Mouse (Mus musculus) limb, embryonic 10.5 days (tissue): ENCODE data around the gene Aif1. TPM values are rescaled to one million over a fixed set of nuclear protein-coding genes. Genes with fewer than 3 reads are reported as not detected.

ENCODE experiments used
- DNase-seq: peaks from one replicate; pipeline ENCODE4 v3.0.0-alpha.2; 2017; ENCODE audit warnings: low spot score
- H3K27ac ChIP-seq: fragments of 300-500 bp; sonication (generic); 2 replicates; pipeline ENCODE4 v1.5.1; 2016; ENCODE audit warnings: mild to moderate bottlenecking
- H3K27me3 ChIP-seq: fragments of 300-500 bp; sonication (generic); 2 replicates; pipeline ENCODE4 v1.6.1; 2016; ENCODE audit warnings: low read depth, mild to moderate bottlenecking; ENCODE audit not compliant: poor library complexity, severe bottlenecking
- H3K36me3 ChIP-seq: fragments of 300-500 bp; sonication (generic); 2 replicates; pipeline ENCODE4 v1.6.1; 2016; ENCODE audit warnings: mild to moderate bottlenecking, moderate library complexity
- H3K4me1 ChIP-seq: fragments of 300-500 bp; sonication (generic); 2 replicates; pipeline ENCODE4 v1.6.1; 2016
- H3K4me3 ChIP-seq: fragments of 300-500 bp; sonication (generic); 2 replicates; pipeline ENCODE4 v1.5.1; 2016; ENCODE audit warnings: mild to moderate bottlenecking, moderate library complexity
- H3K9me3 ChIP-seq: fragments of 300-500 bp; sonication (generic); replicated peaks from 2 replicates; pipeline ENCODE4 v1.6.1; 2016; ENCODE audit warnings: mild to moderate bottlenecking
- WGBS: fragments of 180-500 bp; shearing (Covaris S2); methylation state at CpG from one replicate; pipeline ENCODE4 v1.1.7; 2016; 5-methylcytosine and 5-hydroxymethylcytosine counted together
- polyA plus RNA-seq: library from polyadenylated mRNA; unstranded; fragments of >200 nt; fragmentation: Nextera tagmentation; extraction: Ambion mirVana; gene quantifications from 2 replicates; pipeline ENCODE4 v1.2.1, GENCODE M21; 2016

Aif1 gene
- polyA plus RNA-seq, 1 experiment from 2014 or later = 1.8 TPM

DNA sequence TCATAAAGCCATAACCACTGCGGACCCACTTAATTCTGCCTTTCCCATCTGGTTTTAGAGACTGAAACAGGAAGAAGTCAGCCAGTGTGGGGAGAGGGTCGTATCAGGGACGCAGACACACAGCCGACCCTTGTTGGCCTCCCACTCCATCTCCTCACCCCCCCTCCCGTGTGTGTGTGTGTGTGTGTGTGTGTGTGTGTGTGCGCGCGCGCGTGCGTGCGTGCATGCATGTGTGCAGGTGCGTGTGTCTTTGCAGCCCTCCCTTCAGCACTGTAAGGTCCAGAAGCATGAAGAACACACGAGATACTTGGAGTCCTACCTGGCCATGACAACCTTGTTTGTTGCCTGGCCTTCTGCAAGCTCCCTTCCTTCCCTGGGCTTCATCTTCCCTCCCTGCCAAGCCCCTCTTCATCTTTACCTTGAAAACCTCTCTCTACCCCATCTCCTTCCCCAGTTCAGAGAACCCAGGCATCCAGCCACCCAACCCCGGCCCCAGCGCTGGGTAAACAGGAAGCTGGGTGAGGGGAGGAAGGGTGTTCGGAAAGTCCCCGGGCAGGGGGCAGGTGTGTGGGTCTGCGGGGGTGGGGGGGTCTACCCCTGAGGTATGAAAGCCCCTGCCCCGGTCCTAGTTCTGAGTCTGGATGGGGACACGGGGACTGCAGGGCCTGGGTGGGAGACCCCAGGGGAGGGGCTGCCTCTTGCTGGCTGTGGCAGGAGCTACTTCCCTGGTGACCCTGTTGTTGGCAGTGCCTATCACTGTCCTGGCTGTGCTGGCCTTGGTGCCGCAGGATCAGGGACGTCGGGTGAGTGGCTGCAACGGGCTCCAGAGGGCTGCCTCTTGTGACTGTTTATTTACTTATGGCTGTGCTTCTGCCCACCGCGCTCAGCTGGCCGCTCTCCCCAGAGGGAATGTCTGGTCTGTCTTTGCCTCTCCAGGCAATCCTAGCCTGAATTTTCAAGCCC is 18.3 kb upstream of the Aif1 start, which contains the start of gene Ltb:
Ltb (plus strand) TSS at position 559 of the 963 bp plus-strand sequence.
- WGBS = 66% methylated on average over 28 of the region's 28 CpGs
- H3K4me1 ChIP-seq = peaks cover 39% of the 10 kb centered on the region
- no peaks in the 10 kb centered on the region for H3K9me3 ChIP-seq
- peaks cover 59% of the 10 kb centered on the region for H3K27me3 ChIP-seq
- H3K4me3 ChIP-seq = peak within 1 kb of the TSS; percentile 50
- H3K27ac ChIP-seq = peak within 1 kb of the TSS; percentile 34; the same call in 1 of the 2 replicates
- no peak for DNase-seq
- no peaks in the 10 kb centered on the region for H3K36me3 ChIP-seq

DNA sequence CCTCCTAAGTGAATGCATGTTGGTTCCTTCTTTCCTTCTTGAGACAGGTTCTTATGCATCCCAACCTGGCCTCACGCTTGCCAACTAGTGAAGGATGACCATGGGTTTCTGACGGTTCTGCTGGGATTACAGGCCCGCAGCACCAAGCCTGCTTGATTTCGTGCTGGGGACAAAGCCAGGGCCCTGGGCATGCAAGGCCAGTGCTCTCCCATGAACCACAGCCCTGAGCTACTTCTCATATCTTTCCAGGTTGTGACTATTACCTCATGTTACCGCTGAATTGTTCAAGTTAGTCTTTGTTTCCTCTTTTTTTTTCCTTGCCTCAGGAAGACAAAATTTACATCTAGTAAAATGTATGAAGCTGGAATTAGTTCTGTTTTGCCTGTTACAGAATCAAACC is 17.1 kb upstream of the Aif1 start:
- 90% methylated on average over 5 of the region's 5 CpGs for WGBS

DNA sequence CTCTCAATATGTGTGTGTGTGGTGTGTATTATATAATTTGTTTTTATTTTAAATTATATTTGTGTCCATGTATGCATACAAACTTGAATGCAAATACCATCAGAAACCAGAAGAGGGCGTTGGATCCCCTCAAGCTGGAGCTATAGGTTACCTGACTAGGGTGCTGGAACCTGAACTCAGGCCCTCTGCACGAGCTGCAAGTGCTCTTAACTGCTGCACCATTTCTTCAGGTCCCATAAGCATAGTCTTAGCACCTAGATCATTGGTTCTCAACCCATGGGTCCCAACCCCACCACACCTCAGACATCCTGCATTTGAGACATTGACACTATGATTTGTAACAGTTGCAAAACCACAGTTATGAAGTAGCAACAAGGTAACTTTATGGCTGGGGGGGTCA is 15.9 kb upstream of the Aif1 start:
- 77% methylated on average over 2 of the region's 2 CpGs for WGBS
- Histone ChIP-seq H3K27me3 (peaks cover 36% of the 10 kb centered on the region), H3K4me1 (peaks cover 30% of the 10 kb centered on the region), H3K9me3 (no peaks in the 10 kb centered on the region), H3K36me3 (no peaks in the 10 kb centered on the region), H3K27ac (no peak overlapping the region), H3K4me3 (no peak overlapping the region)
- no peak for DNase-seq

More for the DNA sequence above, 17.1 kb upstream of the Aif1 start:
- no peaks in the 10 kb centered on the region for H3K9me3 ChIP-seq
- no peak overlapping the region for H3K27ac ChIP-seq
- H3K27me3 ChIP-seq = peaks cover 48% of the 10 kb centered on the region
- H3K36me3 ChIP-seq = no peaks in the 10 kb centered on the region
- DNase-seq = no peak
- no peak overlapping the region for H3K4me3 ChIP-seq
- H3K4me1 ChIP-seq = peaks cover 33% of the 10 kb centered on the region

DNA sequence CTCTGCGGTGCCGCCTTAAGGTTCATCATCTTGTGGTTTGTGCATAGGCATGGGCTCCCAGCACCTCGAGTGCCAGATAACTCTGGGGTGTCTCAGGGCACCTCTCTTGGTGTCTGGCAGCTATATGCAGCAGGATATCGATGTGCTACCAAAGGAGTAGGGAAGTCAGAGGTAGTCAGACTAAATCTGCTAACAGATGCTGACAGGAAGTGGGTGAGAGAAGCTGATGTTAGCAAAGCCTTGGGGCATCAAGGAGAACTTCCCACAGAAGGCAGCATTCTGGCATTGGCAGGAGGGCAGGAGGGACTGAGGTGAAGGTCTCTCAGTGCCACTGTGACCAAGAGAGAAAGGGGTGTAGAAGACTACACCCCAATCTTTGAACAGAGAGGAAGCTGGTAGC is 14.2 kb upstream of the Aif1 start:
- Histone ChIP-seq H3K27me3 (peaks cover 20% of the 10 kb centered on the region), H3K36me3 (no peaks in the 10 kb centered on the region), H3K9me3 (no peaks in the 10 kb centered on the region), H3K4me1 (peaks cover 28% of the 10 kb centered on the region), H3K4me3 (no peak overlapping the region), H3K27ac (no peak overlapping the region)
- no peak for DNase-seq
- WGBS = 72% methylated on average over 4 of the region's 4 CpGs

DNA sequence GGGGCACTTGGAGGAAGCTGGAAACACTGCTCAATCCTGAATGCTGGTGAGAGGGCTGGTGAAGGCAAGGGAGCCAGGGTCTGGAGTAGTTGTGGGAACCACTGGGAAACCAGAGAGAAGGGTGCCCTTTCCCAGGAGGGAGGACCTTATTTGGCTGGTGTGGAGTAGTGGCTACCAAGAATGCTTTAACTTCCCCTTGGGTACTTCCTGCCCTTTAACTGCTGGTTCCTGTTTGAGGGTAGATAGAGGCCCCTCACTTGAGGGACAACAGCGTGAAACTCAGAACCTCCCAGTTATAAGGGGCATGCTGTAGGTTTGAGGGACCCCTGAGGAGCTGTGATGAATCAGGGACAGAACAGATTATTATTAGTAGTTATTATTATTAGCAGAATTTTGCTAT is 13.3 kb upstream of the Aif1 start:
- no peak for DNase-seq
- H3K27me3 ChIP-seq = peaks cover 11% of the 10 kb centered on the region
- H3K9me3 ChIP-seq = no peaks in the 10 kb centered on the region
- peak overlapping the region; percentile 44; the same call in 1 of the 2 replicates for H3K27ac ChIP-seq
- 70% methylated on average over 1 of the region's 1 CpGs for WGBS
- no peaks in the 10 kb centered on the region for H3K36me3 ChIP-seq
- H3K4me3 ChIP-seq = no peak overlapping the region
- peaks cover 19% of the 10 kb centered on the region for H3K4me1 ChIP-seq

DNA sequence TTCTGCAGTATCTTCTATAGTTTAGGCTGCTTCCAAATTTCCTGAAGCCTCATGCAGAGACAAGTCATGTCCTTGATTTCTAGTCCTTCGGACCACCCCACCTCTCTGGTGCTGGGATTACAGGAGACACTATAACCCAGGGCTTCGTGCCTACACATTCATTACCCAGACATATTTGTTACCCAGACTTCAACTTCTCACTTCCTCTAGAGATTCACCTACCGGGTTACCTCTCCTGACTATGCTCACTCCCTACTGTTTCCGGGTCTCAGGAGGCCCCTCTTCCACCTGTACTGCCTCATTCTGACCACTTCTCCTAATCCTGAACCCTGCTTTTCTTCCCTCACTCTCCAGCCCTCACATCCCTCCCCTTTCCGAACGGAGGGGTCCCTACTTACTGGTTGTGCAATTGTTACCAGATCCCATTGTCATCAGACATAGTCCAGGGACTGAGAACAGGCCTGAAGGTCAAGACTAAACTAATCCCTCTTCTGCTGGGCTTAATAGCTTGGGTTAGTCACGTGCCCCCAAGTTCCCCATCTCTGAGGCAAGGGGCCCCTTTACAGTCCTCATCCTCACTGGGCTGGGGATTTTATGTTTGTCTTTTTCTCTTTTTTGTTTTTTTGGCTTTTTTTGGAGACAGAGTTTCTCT is 12.2 kb upstream of the Aif1 start, which contains the start of gene Lst1:
Lst1 (minus strand) TSS at position 481 of the 652 bp plus-strand sequence.
- Histone ChIP-seq H3K4me3 (no peak within 1 kb of the TSS), H3K9me3 (no peaks in the 10 kb centered on the region), H3K27ac (peak within 1 kb of the TSS; percentile 44; the same call in 1 of the 2 replicates), H3K36me3 (no peaks in the 10 kb centered on the region), H3K4me1 (peaks cover 14% of the 10 kb centered on the region), H3K27me3 (peaks cover under 1% of the 10 kb centered on the region; the same call in 1 of the 2 replicates)
- no peak for DNase-seq
- WGBS = 77% methylated on average over 7 of the region's 7 CpGs

DNA sequence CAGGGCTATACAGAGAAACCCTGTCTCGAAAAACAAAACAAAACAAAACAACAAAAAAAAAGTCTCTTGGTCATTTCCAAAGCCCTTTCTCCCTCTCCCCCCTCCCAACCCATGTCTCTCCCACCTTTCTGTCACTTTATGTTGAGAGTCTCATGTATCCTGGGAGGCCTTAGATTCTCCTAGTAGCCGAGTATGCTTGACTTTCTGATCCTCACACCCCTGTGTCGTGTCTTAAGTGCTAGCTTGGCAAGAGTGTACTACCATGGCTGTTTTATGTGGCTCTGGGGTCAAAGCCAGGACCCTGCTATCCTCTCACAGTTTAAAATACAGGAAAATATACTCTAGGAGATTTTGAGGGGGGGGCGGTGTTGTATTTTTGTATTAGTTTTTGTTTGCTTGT is 11.5 kb upstream of the Aif1 start:
- 79% methylated on average over 4 of the region's 4 CpGs for whole genome bisulfite sequencing
- Histone ChIP-seq H3K4me3 (no peak overlapping the region), H3K4me1 (peaks cover 14% of the 10 kb centered on the region), H3K27me3 (no peaks in the 10 kb centered on the region), H3K36me3 (no peaks in the 10 kb centered on the region), H3K27ac (no peak overlapping the region), H3K9me3 (no peaks in the 10 kb centered on the region)
- DNase-seq = no peak

DNA sequence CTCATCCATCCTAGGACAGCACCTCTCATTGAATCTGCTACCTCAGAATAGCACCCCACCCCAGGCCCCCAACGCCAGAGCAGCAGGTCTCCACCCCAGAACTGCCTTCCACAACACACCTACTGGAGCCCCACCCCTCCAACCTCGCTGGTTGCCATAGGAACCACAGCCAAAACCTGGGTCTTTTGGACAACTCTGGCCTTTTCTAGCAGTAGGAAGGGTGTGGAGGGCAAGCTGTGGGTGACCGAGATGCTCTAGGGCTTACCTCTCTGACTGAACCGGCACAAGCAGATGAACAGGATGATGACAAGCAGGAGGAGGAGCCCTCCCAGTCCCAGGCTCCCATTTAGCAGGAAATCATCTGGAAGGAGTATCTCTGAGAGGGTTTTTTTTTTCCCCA is 10.8 kb upstream of the Aif1 start:
- no peaks in the 10 kb centered on the region for H3K9me3 ChIP-seq
- DNase-seq = peak; percentile 66
- no peaks in the 10 kb centered on the region for H3K27me3 ChIP-seq
- peaks cover 14% of the 10 kb centered on the region for H3K4me1 ChIP-seq
- WGBS = 2% methylated on average over 4 of the region's 4 CpGs
- peak overlapping the region; percentile 53 for H3K4me3 ChIP-seq
- no peaks in the 10 kb centered on the region for H3K36me3 ChIP-seq
- H3K27ac ChIP-seq = peak overlapping the region; percentile 85

DNA sequence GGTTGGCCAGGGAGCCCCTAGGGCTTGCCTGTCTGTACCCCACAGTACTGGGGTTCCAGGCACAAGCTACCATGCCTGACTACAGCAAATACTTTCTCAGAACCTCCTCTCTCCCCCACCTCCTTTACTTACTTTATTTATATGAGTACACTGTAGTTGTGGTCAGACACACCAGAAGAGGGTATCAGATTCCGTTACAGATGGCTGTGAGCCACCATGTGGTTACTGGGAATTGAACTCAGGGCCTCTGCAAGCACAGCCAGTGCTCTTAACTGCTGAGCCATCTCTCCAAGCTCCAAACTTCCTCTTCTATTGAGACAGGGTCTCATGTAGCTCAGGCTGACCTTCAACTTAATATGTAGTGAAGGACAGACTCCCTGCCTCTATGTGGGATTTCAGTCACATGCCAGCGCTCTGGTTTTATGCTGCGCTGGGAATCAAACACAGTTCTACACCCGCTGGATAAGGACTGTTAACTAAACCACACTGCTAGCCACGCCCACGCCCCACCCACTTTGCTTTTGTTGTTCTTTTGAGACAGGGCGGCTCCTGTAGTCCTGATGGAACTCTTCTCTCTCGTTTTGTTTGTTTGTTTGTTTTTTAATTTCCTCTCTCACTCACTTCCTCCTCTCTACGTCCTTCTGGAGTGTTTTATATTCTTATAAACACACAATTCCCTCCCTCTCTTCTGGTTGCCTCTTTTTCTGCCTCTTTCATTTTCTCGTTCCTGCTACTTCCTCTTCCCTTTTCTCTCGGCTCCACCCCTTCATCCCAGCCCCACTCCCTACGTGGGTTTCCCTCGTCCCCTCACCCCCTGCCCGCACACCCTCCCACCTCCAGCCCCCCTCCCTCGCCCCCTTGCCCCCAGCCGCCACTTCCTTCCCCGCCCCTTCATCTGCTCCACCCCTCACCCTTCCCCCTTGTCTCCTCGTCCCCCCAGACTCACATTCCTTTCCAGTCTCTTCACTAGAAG is 10.1 kb upstream of the Aif1 start:
- Histone ChIP-seq H3K27ac (peak overlapping the region; percentile 85), H3K36me3 (no peaks in the 10 kb centered on the region), H3K9me3 (no peaks in the 10 kb centered on the region), H3K4me1 (peaks cover 14% of the 10 kb centered on the region), H3K4me3 (peak overlapping the region; percentile 53), H3K27me3 (no peaks in the 10 kb centered on the region)
- 2% methylated on average over 18 of the region's 18 CpGs for WGBS
- peak; percentile 71 for DNase-seq

DNA sequence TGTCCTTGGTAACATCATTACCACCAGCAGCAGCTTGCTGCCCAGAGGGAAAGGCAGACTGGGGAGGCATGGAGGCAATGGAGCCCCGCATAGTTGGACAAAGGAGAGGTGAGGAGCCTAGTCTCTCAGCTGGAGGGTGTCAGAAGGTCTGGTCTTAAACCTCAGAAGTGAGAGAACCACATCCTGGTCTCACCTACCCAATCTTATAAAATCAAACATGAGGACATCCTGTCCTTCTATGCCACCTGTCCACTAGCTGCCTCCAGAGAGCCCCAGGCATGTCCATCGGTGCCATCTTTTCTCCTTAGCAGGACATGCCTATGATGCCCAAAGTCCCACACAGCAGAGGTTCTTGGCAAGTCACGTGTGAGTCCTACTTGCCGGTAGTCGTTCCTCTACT is 4.2 kb upstream of the Aif1 start:
- no peaks in the 10 kb centered on the region for H3K36me3 ChIP-seq
- 93% methylated on average over 5 of the region's 5 CpGs for WGBS
- no peaks in the 10 kb centered on the region for H3K4me1 ChIP-seq
- no peak overlapping the region for H3K27ac ChIP-seq
- DNase-seq = no peak
- H3K9me3 ChIP-seq = no peaks in the 10 kb centered on the region
- no peaks in the 10 kb centered on the region for H3K27me3 ChIP-seq
- H3K4me3 ChIP-seq = no peak overlapping the region

DNA sequence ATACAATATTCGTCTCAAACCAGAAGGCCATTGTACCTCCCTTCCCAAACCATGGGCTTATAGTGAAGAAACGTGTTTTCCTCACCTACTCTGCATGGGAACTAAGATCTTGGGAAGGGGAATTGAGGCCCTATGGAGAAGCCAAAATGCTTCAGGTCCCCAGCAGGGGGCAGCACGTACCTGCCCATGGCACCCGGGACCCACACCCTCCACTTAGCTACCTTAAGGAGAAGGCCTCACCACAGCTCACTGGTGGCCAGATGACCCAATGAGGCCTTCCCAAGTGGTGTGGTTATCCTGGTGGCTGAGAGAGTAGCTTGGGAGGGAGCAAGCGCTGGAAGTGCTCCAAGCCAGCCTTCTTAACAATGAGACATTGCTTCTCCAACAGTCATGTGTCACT is 2.7 kb upstream of the Aif1 start:
- H3K4me1 ChIP-seq = peaks cover 10% of the 10 kb centered on the region
- H3K9me3 ChIP-seq = no peaks in the 10 kb centered on the region
- H3K4me3 ChIP-seq = no peak overlapping the region
- WGBS = 16% methylated on average over 5 of the region's 5 CpGs
- no peaks in the 10 kb centered on the region for H3K27me3 ChIP-seq
- H3K36me3 ChIP-seq = no peaks in the 10 kb centered on the region
- H3K27ac ChIP-seq = no peak overlapping the region
- peak; percentile 86 for DNase-seq

DNA sequence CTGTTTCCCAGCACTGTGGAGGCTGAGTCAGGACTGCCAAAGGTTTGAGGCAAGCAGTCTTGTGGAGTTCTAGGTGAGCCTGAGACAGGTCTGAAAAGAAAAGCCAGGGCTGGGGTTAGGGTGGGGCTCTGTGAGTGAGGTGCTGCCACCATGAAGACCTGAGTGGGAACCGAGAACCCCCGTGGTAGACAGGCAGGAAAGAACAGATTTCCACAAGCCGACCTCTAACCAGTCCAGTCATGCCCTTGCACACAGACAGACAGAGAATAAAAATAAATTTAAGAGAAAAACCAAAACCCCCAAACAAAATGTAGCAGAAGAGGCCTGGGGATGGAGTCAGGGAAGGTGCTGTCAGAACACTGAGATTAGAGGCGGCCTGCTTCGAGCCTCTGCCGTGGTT is 486 bp downstream of the Aif1 start:
- no peak for DNase-seq
- H3K4me3 ChIP-seq = no peak overlapping the region
- H3K27ac ChIP-seq = no peak overlapping the region
- no peaks in the 10 kb centered on the region for H3K27me3 ChIP-seq
- no peaks in the 10 kb centered on the region for H3K9me3 ChIP-seq
- 84% methylated on average over 6 of the region's 6 CpGs for WGBS
- peaks cover 11% of the 10 kb centered on the region for H3K4me1 ChIP-seq
- no peaks in the 10 kb centered on the region for H3K36me3 ChIP-seq
